8 mouse cellular contexts compared by ENCODE assay signal in the genomic region with DNA sequence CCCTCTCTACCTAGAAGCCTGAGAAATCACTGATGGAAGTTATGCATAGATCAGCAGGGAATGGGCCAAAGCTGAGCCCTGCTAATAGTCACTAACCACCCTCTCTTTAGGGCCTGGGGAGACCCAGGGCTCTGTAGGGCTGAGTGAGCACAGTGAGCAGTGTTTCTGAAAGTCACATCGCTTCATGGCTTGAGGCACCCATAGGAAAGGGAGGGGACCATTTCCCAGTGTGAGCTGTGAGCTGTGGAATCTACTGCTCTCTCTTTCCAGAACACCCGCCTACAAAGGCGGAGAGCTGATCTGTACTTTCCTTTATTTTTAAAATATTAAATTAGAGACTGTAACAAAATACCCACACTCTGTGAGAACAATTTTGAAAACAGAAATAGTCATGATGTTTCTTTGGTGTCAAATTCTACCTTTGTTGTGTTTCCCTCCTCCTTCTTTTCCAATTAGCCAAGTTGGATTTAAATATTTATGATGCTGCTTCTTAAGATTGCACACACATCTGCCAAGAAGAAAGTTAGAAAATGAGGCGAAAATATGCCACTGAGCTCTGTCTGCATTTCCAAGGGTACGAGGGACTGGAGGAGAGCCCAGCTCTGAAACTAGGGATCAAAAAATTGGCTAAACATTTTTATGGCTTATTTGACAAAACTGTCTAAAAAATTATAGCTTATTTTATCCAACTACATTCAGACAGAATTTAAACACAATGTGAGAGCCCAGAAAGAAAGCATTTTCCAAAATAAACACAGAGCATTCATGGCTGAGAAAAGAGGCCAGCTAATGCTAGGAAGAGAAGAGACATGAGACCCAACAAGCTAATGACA.
DNase-seq lines count a peak whose midpoint lies in the region; ATAC-seq and TF ChIP-seq lines count a peak whose summit lies in the region.

No protein-coding gene starts in this region.

- H3K4me3 ChIP-seq in forebrain, embryonic 13.5 days, result no peak overlapping the region
- H3K4me3 ChIP-seq in forebrain, embryonic 10.5 days, result no peak overlapping the region
- H3K4me3 ChIP-seq in layer of hippocampus, adult 2 months, result no peak overlapping the region
- no peak overlapping the region for H3K4me3 ChIP-seq in midbrain, postnatal 0 days (ENCODE audit: low read depth, low read length)
- H3K4me3 ChIP-seq in cerebellum, adult 2 months (replicated peaks; ENCODE audit: insufficient read depth, low read depth, low read length), result no peak overlapping the region

- peak; percentile 61; the same call in 1 of the 2 replicates for ATAC-seq in forebrain, embryonic 13.5 days
- no peak for ATAC-seq in midbrain, postnatal 0 days (ENCODE audit: low FRiP score)

- no peak overlapping the region for H3K4me2 ChIP-seq in forebrain, embryonic 13.5 days
- H3K4me2 ChIP-seq in midbrain, postnatal 0 days (ENCODE audit: low read depth, low read length, poor library complexity, severe bottlenecking), result no peak overlapping the region

- H3K9me3 ChIP-seq in forebrain, embryonic 13.5 days (replicated peaks), result no peaks in the 10 kb centered on the region
- H3K9me3 ChIP-seq in forebrain, embryonic 10.5 days, result no peaks in the 10 kb centered on the region
- H3K9me3 ChIP-seq in midbrain, postnatal 0 days (ENCODE audit: low read length), result no peaks in the 10 kb centered on the region

- no peak for DNase-seq in forebrain, embryonic 10.5 days (ENCODE audit: extremely low spot score, low spot score)
- peak; percentile 15 to 59 for DNase-seq in layer of hippocampus, adult 2 months (ENCODE audit: low spot score in 2 of 2)
- no peak for DNase-seq in layer of hippocampus, postnatal 25 days (ENCODE audit: extremely low spot score in 1 of 2, low spot score in 1 of 2)
- DNase-seq in gastrocnemius, postnatal 14 days, result peak; percentile 9
- no peak for DNase-seq in midbrain, postnatal 0 days (ENCODE audit: low spot score)
- DNase-seq in ovary, postnatal 10 days (ENCODE audit: low spot score), result no peak
- no peak for DNase-seq in cerebellum, adult 2 months

- intact Hi-C loops in gastrocnemius, postnatal 14 days (cut with DNase I; ENCODE audit: low total_unique reads), result no loop called here

- no peak for TF ChIP-seq CTCF in layer of hippocampus, adult 2 months (conservative IDR thresholded peaks at IDR 0.05)
- no peak for TF ChIP-seq CTCF in midbrain, postnatal 0 days (IDR thresholded peaks at IDR 0.05)
- TF ChIP-seq CTCF in cerebellum, adult 2 months (IDR thresholded peaks at IDR 0.05; ENCODE audit: borderline replicate concordance, insufficient read depth, low read depth, low read length), result no peak

- H3K36me3 ChIP-seq in forebrain, embryonic 13.5 days (ENCODE audit: poor library complexity, severe bottlenecking), result no peaks in the 10 kb centered on the region
- no peaks in the 10 kb centered on the region for H3K36me3 ChIP-seq in forebrain, embryonic 10.5 days (replicated peaks)
- H3K36me3 ChIP-seq in midbrain, postnatal 0 days (ENCODE audit: insufficient read depth, low read length), result no peaks in the 10 kb centered on the region

- 73% methylated on average over 5 of the region's 5 CpGs for WGBS in forebrain, embryonic 13.5 days
- WGBS in forebrain, embryonic 10.5 days, result 91% methylated on average over 5 of the region's 5 CpGs
- 56% methylated on average over 5 of the region's 5 CpGs for WGBS in midbrain, postnatal 0 days
- 49% methylated on average over 5 of the region's 5 CpGs for WGBS in cerebellum, adult 2 months

- H3K27me3 ChIP-seq in forebrain, embryonic 13.5 days, result no peaks in the 10 kb centered on the region
- H3K27me3 ChIP-seq in forebrain, embryonic 10.5 days (ENCODE audit: poor library complexity, severe bottlenecking), result no peaks in the 10 kb centered on the region
- no peaks in the 10 kb centered on the region for H3K27me3 ChIP-seq in midbrain, postnatal 0 days (ENCODE audit: insufficient read depth, low read length)
- no peaks in the 10 kb centered on the region; the same call in 1 of the 2 replicates for H3K27me3 ChIP-seq in cerebellum, adult 2 months (ENCODE audit: control insufficient read depth, insufficient read depth, low read length)

- no peak overlapping the region for H3K9ac ChIP-seq in forebrain, embryonic 13.5 days
- no peak overlapping the region for H3K9ac ChIP-seq in midbrain, postnatal 0 days (replicated peaks; ENCODE audit: low read length, poor library complexity, severe bottlenecking)

- H3K4me1 ChIP-seq in forebrain, embryonic 13.5 days, result peaks cover 6% of the 10 kb centered on the region; the same call in 1 of the 2 replicates
- no peaks in the 10 kb centered on the region for H3K4me1 ChIP-seq in forebrain, embryonic 10.5 days
- no peaks in the 10 kb centered on the region for H3K4me1 ChIP-seq in midbrain, postnatal 0 days (ENCODE audit: insufficient read depth, low read length)
- no peaks in the 10 kb centered on the region for H3K4me1 ChIP-seq in cerebellum, adult 2 months (ENCODE audit: control insufficient read depth, insufficient read depth, low read length)

- H3K27ac ChIP-seq in forebrain, embryonic 13.5 days, result no peak overlapping the region; the same call in 1 of the 2 replicates
- H3K27ac ChIP-seq in forebrain, embryonic 10.5 days, result no peak overlapping the region
- H3K27ac ChIP-seq in layer of hippocampus, adult 2 months, result peak overlapping the region; percentile 88
- peak overlapping the region; percentile 52 for H3K27ac ChIP-seq in midbrain, postnatal 0 days (ENCODE audit: low read depth, low read length)
- H3K27ac ChIP-seq in cerebellum, adult 2 months (ENCODE audit: insufficient read depth, low read length), result no peak overlapping the region

- TF ChIP-seq POLR2A in cerebellum, adult 2 months (IDR thresholded peaks at IDR 0.05; ENCODE audit: borderline replicate concordance, insufficient read depth, low read length), result no peak

Comparison
In these comparisons a context has a peak if more than half of its experiments do, and no peak if none do; other contexts are left out.
1. DNase-seq: peak in layer of hippocampus, adult 2 months (2 of 2) and gastrocnemius, postnatal 14 days (single experiment); none in forebrain, embryonic 10.5 days (single experiment), layer of hippocampus, postnatal 25 days (0 of 2), midbrain, postnatal 0 days (single experiment), ovary, postnatal 10 days (single experiment) and cerebellum, adult 2 months (0 of 2).
2. H3K27ac ChIP-seq: peak in layer of hippocampus, adult 2 months (single experiment) and midbrain, postnatal 0 days (single experiment); none in forebrain, embryonic 13.5 days (single experiment), forebrain, embryonic 10.5 days (single experiment) and cerebellum, adult 2 months (single experiment).